Mouse (Mus musculus) heart, embryonic 11.5 days (tissue): ENCODE data around the gene Rag1. TPM values are rescaled to one million over a fixed set of nuclear protein-coding genes. Genes with fewer than 3 reads are reported as not detected.

Experiments used
- ATAC-seq: fragments of 200-750 bp; cut with Nextera tagmentation; replicated peaks from 2 replicates; pipeline ENCODE4 v1.8.0; 2017; ENCODE audit warnings: moderate library complexity; ENCODE audit not compliant: insufficient number of reproducible peaks, low FRiP score, low TSS enrichment
- H3K27ac ChIP-seq: fragments of 300-500 bp; sonication (generic); 2 replicates; pipeline ENCODE4 v1.5.1; 2014; ENCODE audit warnings: mild to moderate bottlenecking, low read depth, low read length
- H3K27me3 ChIP-seq: fragments of 300-500 bp; sonication (generic); 2 replicates; pipeline ENCODE4 v1.6.1; 2014; ENCODE audit warnings: mild to moderate bottlenecking, low read length, mixed read lengths; ENCODE audit not compliant: control insufficient read depth, insufficient read depth
- H3K36me3 ChIP-seq: fragments of 300-500 bp; sonication (generic); 2 replicates; pipeline ENCODE4 v1.6.1; 2014; ENCODE audit warnings: mild to moderate bottlenecking, low read length, moderate library complexity, mixed read lengths; ENCODE audit not compliant: control insufficient read depth, insufficient read depth
- H3K4me1 ChIP-seq: fragments of 300-500 bp; sonication (generic); 2 replicates; pipeline ENCODE4 v1.6.1; 2014; ENCODE audit warnings: low read length; ENCODE audit not compliant: control insufficient read depth, insufficient read depth
- H3K4me2 ChIP-seq: fragments of 300-500 bp; sonication (generic); 2 replicates; pipeline ENCODE4 v1.6.1; 2014; ENCODE audit warnings: mild to moderate bottlenecking, moderate library complexity
- H3K4me3 ChIP-seq: fragments of 300-500 bp; sonication (generic); 2 replicates; pipeline ENCODE4 v1.5.1; 2014; ENCODE audit warnings: low read depth, low read length
- H3K9ac ChIP-seq: fragments of 300-500 bp; sonication (generic); 2 replicates; pipeline ENCODE4 v1.6.1; 2014; ENCODE audit warnings: mild to moderate bottlenecking, low read depth, low read length, moderate library complexity
- H3K9me3 ChIP-seq: fragments of 300-500 bp; sonication (generic); replicated peaks from 2 replicates; pipeline ENCODE4 v1.6.1; 2016; ENCODE audit warnings: low read length; ENCODE audit not compliant: control insufficient read depth
- WGBS: fragments of 180-500 bp; shearing (Covaris S2); extraction: QIAGEN DNeasy Blood & Tissue Kit; methylation state at CpG from one replicate; pipeline ENCODE4 v1.1.7; 2014; ENCODE audit not compliant: insufficient replicate concordance; 5-methylcytosine and 5-hydroxymethylcytosine counted together
- polyA plus RNA-seq: library from polyadenylated mRNA; unstranded; fragments of >200 nt; fragmentation: Nextera tagmentation; extraction: Ambion mirVana; gene quantifications from 2 replicates; pipeline ENCODE4 v1.2.1, GENCODE M21; 2014

Gene Rag1
- polyA plus RNA-seq, 1 experiment from 2014 or later = not detected

- ATAC-seq = peak; percentile 88
- H3K9ac ChIP-seq = peak within 1 kb of the TSS; percentile 96
- H3K36me3 ChIP-seq = no peaks in the 10 kb centered on the region
- H3K27me3 ChIP-seq = peaks cover 2% of the 10 kb centered on the region; the same call in 1 of the 2 replicates
- WGBS = under 1% methylated on average over 68 of the region's 68 CpGs
- H3K9me3 ChIP-seq = no peaks in the 10 kb centered on the region
- H3K4me1 ChIP-seq = peaks cover 5% of the 10 kb centered on the region; the same call in 1 of the 2 replicates
- H3K27ac ChIP-seq = no peak within 1 kb of the TSS
- H3K4me3 ChIP-seq = peak within 1 kb of the TSS; percentile 77
- peak within 1 kb of the TSS; percentile 76 for H3K4me2 ChIP-seq
Observed at GRCm38 (mm10) chr2:101678236-101679021, 29.1 kb upstream of the Rag1 start, which contains the start of gene Traf6. Traf6 (plus strand) TSS chr2:101678429.

GRCm38 (mm10) chr2:101673547-101673946 is 24.2 kb upstream of the Rag1 start:
- Histone ChIP-seq H3K4me2 (no peak overlapping the region), H3K4me3 (no peak overlapping the region), H3K9me3 (no peaks in the 10 kb centered on the region), H3K36me3 (no peaks in the 10 kb centered on the region), H3K27me3 (peaks cover 2% of the 10 kb centered on the region; the same call in 1 of the 2 replicates), H3K4me1 (no peaks in the 10 kb centered on the region), H3K27ac (no peak overlapping the region), H3K9ac (no peak overlapping the region)
- 67% methylated on average over 3 of the region's 3 CpGs for WGBS
- no peak for ATAC-seq

GRCm38 (mm10) chr2:101668751-101669150 is 19.4 kb upstream of the Rag1 start:
- H3K4me1 ChIP-seq = no peaks in the 10 kb centered on the region
- no peaks in the 10 kb centered on the region for H3K36me3 ChIP-seq
- H3K4me2 ChIP-seq = no peak overlapping the region
- H3K9ac ChIP-seq = no peak overlapping the region
- no peak for ATAC-seq
- H3K4me3 ChIP-seq = no peak overlapping the region
- H3K27ac ChIP-seq = no peak overlapping the region
- 63% methylated on average over 3 of the region's 3 CpGs for WGBS
- no peaks in the 10 kb centered on the region for H3K27me3 ChIP-seq
- no peaks in the 10 kb centered on the region for H3K9me3 ChIP-seq

- Histone ChIP-seq H3K9ac (no peak overlapping the region), H3K4me1 (no peaks in the 10 kb centered on the region), H3K36me3 (no peaks in the 10 kb centered on the region), H3K27ac (no peak overlapping the region), H3K4me3 (no peak overlapping the region), H3K27me3 (no peaks in the 10 kb centered on the region), H3K4me2 (no peak overlapping the region), H3K9me3 (no peaks in the 10 kb centered on the region)
- 88% methylated on average over 3 of the region's 3 CpGs for whole genome bisulfite sequencing
- ATAC-seq = no peak
Observed at GRCm38 (mm10) chr2:101665703-101666092, 16.4 kb upstream of the Rag1 start.

- Histone ChIP-seq H3K4me3 (no peak overlapping the region), H3K27me3 (no peaks in the 10 kb centered on the region), H3K4me1 (no peaks in the 10 kb centered on the region), H3K4me2 (no peak overlapping the region), H3K36me3 (no peaks in the 10 kb centered on the region), H3K27ac (no peak overlapping the region), H3K9me3 (no peaks in the 10 kb centered on the region), H3K9ac (no peak overlapping the region)
- ATAC-seq = peak; percentile 26; the same call in 1 of the 2 replicates
- WGBS = 22% methylated on average over 9 of the region's 9 CpGs
Observed at GRCm38 (mm10) chr2:101665058-101665702, 15.9 kb upstream of the Rag1 start.

- Histone ChIP-seq H3K4me2 (no peak overlapping the region), H3K27ac (no peak overlapping the region), H3K9ac (no peak overlapping the region), H3K4me3 (no peak overlapping the region), H3K4me1 (no peaks in the 10 kb centered on the region), H3K9me3 (no peaks in the 10 kb centered on the region), H3K36me3 (no peaks in the 10 kb centered on the region), H3K27me3 (no peaks in the 10 kb centered on the region)
- no peak for ATAC-seq
- WGBS = 58% methylated on average over 2 of the region's 2 CpGs
Observed at GRCm38 (mm10) chr2:101660536-101660935, 11.2 kb upstream of the Rag1 start.

- Histone ChIP-seq H3K9me3 (no peaks in the 10 kb centered on the region), H3K27me3 (no peaks in the 10 kb centered on the region), H3K4me3 (peak overlapping the region; percentile 28), H3K4me1 (no peaks in the 10 kb centered on the region), H3K4me2 (peak overlapping the region; percentile 65), H3K27ac (no peak overlapping the region), H3K36me3 (no peaks in the 10 kb centered on the region), H3K9ac (peak overlapping the region; percentile 50; the same call in 1 of the 2 replicates)
- no peak for ATAC-seq
- 14% methylated on average over 14 of the region's 14 CpGs for WGBS
Observed at GRCm38 (mm10) chr2:101652921-101653597, 3.8 kb upstream of the Rag1 start.

- Histone ChIP-seq H3K4me2 (peak overlapping the region; percentile 65), H3K27me3 (no peaks in the 10 kb centered on the region), H3K9ac (peak overlapping the region; percentile 50; the same call in 1 of the 2 replicates), H3K4me3 (peak overlapping the region; percentile 28), H3K27ac (no peak overlapping the region; the same call in 1 of the 2 replicates), H3K36me3 (no peaks in the 10 kb centered on the region), H3K9me3 (no peaks in the 10 kb centered on the region), H3K4me1 (no peaks in the 10 kb centered on the region)
- ATAC-seq = no peak
- WGBS = 35% methylated on average over 14 of the region's 14 CpGs
Observed at GRCm38 (mm10) chr2:101652204-101652920, 3.1 kb upstream of the Rag1 start.
